Mouse (Mus musculus) liver, embryonic 15.5 days (tissue): ENCODE results near the gene Dnm3. TPM values are rescaled to one million over a fixed set of nuclear protein-coding genes. Genes with fewer than 3 reads are reported as not detected.

Experiments
- ATAC-seq: fragments of 200-750 bp; cut with Nextera tagmentation; 2 replicates; pipeline ENCODE4 v1.8.0; 2017; ENCODE audit warnings: moderate number of reproducible peaks, mild to moderate bottlenecking, moderate library complexity; ENCODE audit not compliant: insufficient read depth
- H3K27ac ChIP-seq: fragments of 300-500 bp; sonication (generic); replicated peaks from 2 replicates; pipeline ENCODE4 v1.5.1; 2015; ENCODE audit warnings: mild to moderate bottlenecking, inconsistent platforms
- H3K27me3 ChIP-seq: fragments of 300-500 bp; sonication (generic); 2 replicates; pipeline ENCODE4 v1.6.1; 2015; ENCODE audit warnings: mild to moderate bottlenecking, inconsistent platforms
- H3K36me3 ChIP-seq: fragments of 300-500 bp; sonication (generic); replicated peaks from 2 replicates; pipeline ENCODE4 v1.6.1; 2015; ENCODE audit warnings: moderate library complexity, mild to moderate bottlenecking, inconsistent platforms
- H3K4me1 ChIP-seq: fragments of 300-500 bp; sonication (generic); replicated peaks from 2 replicates; pipeline ENCODE4 v1.6.1; 2015; ENCODE audit warnings: inconsistent platforms
- H3K4me2 ChIP-seq: fragments of 300-500 bp; sonication (generic); 2 replicates; pipeline ENCODE4 v1.6.1; 2015; ENCODE audit warnings: moderate library complexity, mild to moderate bottlenecking, inconsistent platforms
- H3K4me3 ChIP-seq: fragments of 300-500 bp; sonication (generic); replicated peaks from 2 replicates; pipeline ENCODE4 v1.5.1; 2015; ENCODE audit warnings: mild to moderate bottlenecking, inconsistent platforms
- H3K9ac ChIP-seq: fragments of 300-500 bp; sonication (generic); 2 replicates; pipeline ENCODE4 v1.6.1; 2015; ENCODE audit warnings: moderate library complexity, mild to moderate bottlenecking, inconsistent platforms
- H3K9me3 ChIP-seq: fragments of 300-500 bp; sonication (generic); replicated peaks from 2 replicates; pipeline ENCODE4 v1.6.1; 2016; ENCODE audit warnings: inconsistent platforms
- WGBS: fragments of 180-500 bp; shearing (Covaris S2); methylation state at CpG from one replicate; pipeline ENCODE4 v1.1.7; 2015; ENCODE audit warnings: mixed read lengths; ENCODE audit not compliant: insufficient replicate concordance; 5-methylcytosine and 5-hydroxymethylcytosine counted together
- polyA plus RNA-seq: library from polyadenylated mRNA; unstranded; fragments of >200 nt; fragmentation: Nextera tagmentation; extraction: Ambion mirVana; gene quantifications from 2 replicates; pipeline ENCODE4 v1.2.1, GENCODE M21; 2015

Dnm3 gene
- polyA plus RNA-seq, 1 experiment from 2014 or later = 1.2 TPM

- H3K4me3 ChIP-seq = no peak overlapping the region
- no peaks in the 10 kb centered on the region for H3K9me3 ChIP-seq
- no peaks in the 10 kb centered on the region for H3K36me3 ChIP-seq
- H3K4me1 ChIP-seq = no peaks in the 10 kb centered on the region
- 67% methylated on average over 7 of the region's 7 CpGs for WGBS
- H3K4me2 ChIP-seq = no peak overlapping the region
- H3K9ac ChIP-seq = no peak overlapping the region
- no peak overlapping the region for H3K27ac ChIP-seq
- no peaks in the 10 kb centered on the region for H3K27me3 ChIP-seq
- ATAC-seq = no peak
Observed at GRCm38 (mm10) chr1:162047673-162048072, 430.2 kb downstream of the Dnm3 start.

- WGBS = 52% methylated on average over 8 of the region's 8 CpGs
- Histone ChIP-seq H3K4me2 (no peak overlapping the region), H3K9me3 (no peaks in the 10 kb centered on the region), H3K4me1 (peaks cover 2% of the 10 kb centered on the region; the same call in 1 of the 2 replicates), H3K27me3 (no peaks in the 10 kb centered on the region), H3K27ac (no peak overlapping the region), H3K36me3 (no peaks in the 10 kb centered on the region), H3K4me3 (no peak overlapping the region), H3K9ac (no peak overlapping the region)
- ATAC-seq = no peak
Observed at GRCm38 (mm10) chr1:162043788-162044717, 433.8 kb downstream of the Dnm3 start.

DNA sequence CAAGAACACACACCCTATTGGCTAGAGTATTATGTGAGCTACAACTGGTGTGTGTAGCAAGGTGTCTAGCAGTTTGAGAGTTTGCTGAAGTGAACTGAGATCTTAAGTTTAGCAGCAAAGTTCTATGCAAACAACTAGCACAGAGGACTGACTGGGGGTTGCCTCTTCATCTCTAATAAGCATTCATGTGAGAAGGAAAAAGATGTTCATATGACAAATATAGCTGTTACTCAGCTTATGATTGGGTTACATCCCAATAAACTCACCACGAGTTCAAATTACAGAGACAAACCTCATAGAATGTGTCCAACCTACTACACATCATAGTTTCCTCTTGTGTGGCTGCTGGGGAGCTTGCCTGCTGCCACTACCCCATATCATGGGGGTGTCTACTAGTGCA lies 434.6 kb downstream of the Dnm3 start:
- H3K36me3 ChIP-seq = no peaks in the 10 kb centered on the region
- H3K9ac ChIP-seq = no peak overlapping the region
- no peaks in the 10 kb centered on the region for H3K9me3 ChIP-seq
- no peaks in the 10 kb centered on the region for H3K27me3 ChIP-seq
- WGBS = 42% methylated on average over 1 of the region's 1 CpGs
- H3K4me1 ChIP-seq = peaks cover 5% of the 10 kb centered on the region; the same call in 1 of the 2 replicates
- ATAC-seq = no peak
- no peak overlapping the region for H3K4me3 ChIP-seq
- H3K27ac ChIP-seq = no peak overlapping the region
- H3K4me2 ChIP-seq = no peak overlapping the region

DNA sequence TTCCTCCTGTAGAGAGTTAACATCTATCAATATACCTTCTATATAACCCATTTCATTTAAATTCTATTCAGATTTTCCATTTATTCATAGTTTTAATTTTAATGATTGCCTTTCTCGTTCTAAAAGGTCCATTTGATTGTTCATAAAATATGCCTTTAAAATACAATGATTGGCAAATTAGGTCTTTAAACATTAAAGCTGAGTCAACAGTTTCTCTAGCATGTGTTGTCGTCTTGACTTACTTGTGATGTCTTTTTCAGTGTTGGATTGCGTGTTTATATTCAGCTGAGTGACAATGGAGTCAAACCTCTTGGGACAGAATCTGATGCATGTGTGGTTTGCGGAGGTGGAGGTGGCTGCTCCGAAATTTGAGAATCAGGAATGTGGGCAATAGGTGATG lies 435.4 kb downstream of the Dnm3 start:
- Histone ChIP-seq H3K4me3 (no peak overlapping the region), H3K27me3 (no peaks in the 10 kb centered on the region), H3K4me2 (no peak overlapping the region), H3K4me1 (peaks cover 5% of the 10 kb centered on the region; the same call in 1 of the 2 replicates), H3K27ac (no peak overlapping the region), H3K9me3 (no peaks in the 10 kb centered on the region), H3K36me3 (no peaks in the 10 kb centered on the region), H3K9ac (no peak overlapping the region)
- WGBS = 56% methylated on average over 5 of the region's 5 CpGs
- ATAC-seq = no peak

GRCm38 (mm10) chr1:162040490-162041274 lies 437.2 kb downstream of the Dnm3 start:
- no peak for ATAC-seq

GRCm38 (mm10) chr1:162039808-162040207 lies 438.0 kb downstream of the Dnm3 start:
- no peak overlapping the region for H3K9ac ChIP-seq
- no peaks in the 10 kb centered on the region for H3K36me3 ChIP-seq
- no peak overlapping the region for H3K27ac ChIP-seq
- H3K4me3 ChIP-seq = no peak overlapping the region
- H3K9me3 ChIP-seq = no peaks in the 10 kb centered on the region
- ATAC-seq = no peak
- H3K4me2 ChIP-seq = no peak overlapping the region
- H3K27me3 ChIP-seq = no peaks in the 10 kb centered on the region
- H3K4me1 ChIP-seq = peaks cover 5% of the 10 kb centered on the region; the same call in 1 of the 2 replicates
- WGBS = 42% methylated on average over 7 of the region's 7 CpGs

More at GRCm38 (mm10) chr1:162040490-162041274, 437.2 kb downstream of the Dnm3 start:
- H3K27ac ChIP-seq = no peak overlapping the region
- no peaks in the 10 kb centered on the region for H3K9me3 ChIP-seq
- H3K4me3 ChIP-seq = no peak overlapping the region
- no peaks in the 10 kb centered on the region for H3K36me3 ChIP-seq
- no peaks in the 10 kb centered on the region for H3K27me3 ChIP-seq
- H3K9ac ChIP-seq = no peak overlapping the region
- 54% methylated on average over 6 of the region's 6 CpGs for WGBS
- H3K4me1 ChIP-seq = peaks cover 5% of the 10 kb centered on the region; the same call in 1 of the 2 replicates
- no peak overlapping the region for H3K4me2 ChIP-seq

DNA sequence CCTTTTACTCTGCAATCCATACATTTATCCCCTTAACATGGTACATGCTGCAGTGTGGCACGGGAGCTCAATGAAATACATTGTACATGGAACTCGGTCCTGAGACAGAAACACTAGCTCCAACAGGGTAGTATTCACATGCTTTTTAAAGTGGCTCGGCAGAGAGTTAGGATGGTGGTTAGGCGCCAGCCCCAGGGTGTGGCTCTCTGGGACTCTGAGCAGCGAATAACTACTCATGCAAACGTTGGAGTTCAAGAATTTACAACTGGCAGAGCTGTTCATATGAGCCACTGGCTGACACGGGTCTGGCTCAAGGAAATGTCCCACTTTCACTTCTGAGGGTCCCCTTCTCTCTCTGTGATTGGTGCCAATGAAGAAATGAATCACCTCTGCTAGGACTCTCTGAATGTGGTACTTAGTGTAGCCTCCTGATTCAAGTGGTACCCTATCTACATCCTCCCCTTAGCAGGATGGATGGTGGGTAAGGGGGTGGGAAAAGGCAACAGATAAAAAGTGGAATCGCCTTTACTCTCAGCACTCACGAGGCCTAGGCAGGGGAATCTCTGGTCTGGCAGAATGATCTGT lies 438.7 kb downstream of the Dnm3 start:
- H3K4me3 ChIP-seq = no peak overlapping the region
- 32% methylated on average over 9 of the region's 9 CpGs for WGBS
- H3K4me2 ChIP-seq = no peak overlapping the region
- no peak for ATAC-seq
- no peak overlapping the region for H3K27ac ChIP-seq
- no peaks in the 10 kb centered on the region for H3K27me3 ChIP-seq
- no peaks in the 10 kb centered on the region for H3K36me3 ChIP-seq
- no peak overlapping the region for H3K9ac ChIP-seq
- H3K4me1 ChIP-seq = peaks cover 5% of the 10 kb centered on the region; the same call in 1 of the 2 replicates
- H3K9me3 ChIP-seq = no peaks in the 10 kb centered on the region

- ATAC-seq = no peak
Observed at GRCm38 (mm10) chr1:162038431-162038830, 439.4 kb downstream of the Dnm3 start.

DNA sequence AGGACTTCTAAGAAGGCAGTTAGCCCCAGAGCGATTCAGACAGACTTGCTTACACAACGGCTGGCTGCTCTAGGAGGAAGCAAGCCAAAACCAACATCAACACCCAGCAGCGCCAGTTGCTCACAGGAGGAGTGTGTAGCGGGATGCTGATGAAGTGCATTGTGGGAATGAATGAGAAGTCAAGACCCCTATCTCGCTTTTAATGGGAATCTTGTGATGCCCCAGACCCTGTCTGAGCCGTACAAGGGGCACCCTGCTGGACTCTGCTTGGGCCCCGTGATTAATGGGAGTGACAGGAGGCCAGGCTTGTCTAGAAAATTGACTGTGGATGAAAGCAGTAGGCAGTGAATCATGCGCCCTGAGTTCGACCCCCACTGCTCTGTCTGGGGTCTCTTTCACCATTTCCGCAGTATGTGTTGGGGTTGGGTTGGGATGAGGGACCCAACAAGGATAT lies 439.8 kb downstream of the Dnm3 start:
- no peak overlapping the region for H3K4me3 ChIP-seq
- no peaks in the 10 kb centered on the region for H3K27me3 ChIP-seq
- H3K4me2 ChIP-seq = no peak overlapping the region
- 66% methylated on average over 10 of the region's 10 CpGs for whole genome bisulfite sequencing
- no peak for ATAC-seq
- no peaks in the 10 kb centered on the region for H3K9me3 ChIP-seq
- H3K9ac ChIP-seq = no peak overlapping the region
- H3K27ac ChIP-seq = no peak overlapping the region
- H3K36me3 ChIP-seq = no peaks in the 10 kb centered on the region
- peaks cover 5% of the 10 kb centered on the region; the same call in 1 of the 2 replicates for H3K4me1 ChIP-seq

More at GRCm38 (mm10) chr1:162038431-162038830, 439.4 kb downstream of the Dnm3 start:
- H3K9ac ChIP-seq = no peak overlapping the region
- H3K4me2 ChIP-seq = no peak overlapping the region
- 29% methylated on average over 5 of the region's 5 CpGs for WGBS
- H3K9me3 ChIP-seq = no peaks in the 10 kb centered on the region
- no peaks in the 10 kb centered on the region for H3K27me3 ChIP-seq
- H3K36me3 ChIP-seq = no peaks in the 10 kb centered on the region
- no peak overlapping the region for H3K27ac ChIP-seq
- peaks cover 5% of the 10 kb centered on the region; the same call in 1 of the 2 replicates for H3K4me1 ChIP-seq
- no peak overlapping the region for H3K4me3 ChIP-seq

DNA sequence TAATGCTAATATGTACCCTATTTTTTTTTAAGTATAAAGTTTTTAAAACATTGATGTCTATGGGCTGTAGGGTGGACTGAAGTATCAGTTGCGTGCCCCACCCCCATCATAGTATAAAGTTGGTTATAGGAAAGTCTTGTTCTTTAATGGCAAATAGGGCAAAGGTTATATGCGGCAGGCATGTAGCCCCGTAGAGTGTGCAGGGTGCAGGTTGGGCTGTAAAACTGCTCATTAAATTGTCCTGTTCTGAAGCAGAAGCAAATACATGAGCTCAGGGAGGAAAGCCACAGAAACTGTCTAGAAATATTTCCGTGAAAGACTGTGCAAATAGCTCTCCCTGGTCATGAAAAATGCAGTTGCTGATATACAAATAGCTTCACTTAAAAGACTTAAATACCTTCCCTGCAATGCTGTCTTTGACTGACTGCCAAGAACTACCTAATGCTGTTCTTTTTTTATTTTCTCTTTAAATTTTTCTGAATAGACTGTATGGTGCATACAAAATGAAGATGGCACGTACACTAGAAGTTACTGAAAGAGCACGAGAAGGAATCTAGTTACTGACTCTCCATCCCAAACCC lies 440.6 kb downstream of the Dnm3 start:
- Histone ChIP-seq H3K4me1 (peaks cover 5% of the 10 kb centered on the region; the same call in 1 of the 2 replicates), H3K4me2 (no peak overlapping the region), H3K27ac (no peak overlapping the region), H3K9ac (no peak overlapping the region), H3K4me3 (no peak overlapping the region), H3K36me3 (no peaks in the 10 kb centered on the region), H3K9me3 (no peaks in the 10 kb centered on the region), H3K27me3 (no peaks in the 10 kb centered on the region)
- WGBS = 63% methylated on average over 6 of the region's 6 CpGs
- no peak for ATAC-seq
